Mouse (Mus musculus) lung, adult 2 months (tissue): ENCODE data around the gene Cntn5.

ENCODE experiments used
- CTCF ChIP-seq: fragments of 200-500 bp; IDR thresholded peaks from 2 replicates; pipeline ENCODE4 v1.5.1; 2011; ENCODE audit warnings: mild to moderate bottlenecking, low read length, control low read depth; ENCODE audit not compliant: insufficient read depth
- POLR2A ChIP-seq: fragments of 200-500 bp; IDR thresholded peaks from 2 replicates; pipeline ENCODE4 v1.6.1; 2011; ENCODE audit warnings: low read depth, mild to moderate bottlenecking, control low read depth, low read length, borderline replicate concordance; ENCODE audit errors: extremely low read depth

GRCm38 (mm10) chr9:10072860-10073259 is 831.7 kb downstream of the Cntn5 start:
- no peak for TF ChIP-seq CTCF
- TF ChIP-seq POLR2A = no peak
